Mouse (Mus musculus): ENCODE results near the gene Sell. TPM values are rescaled to one million over a fixed set of nuclear protein-coding genes. Genes with fewer than 3 reads are reported as not detected.

Sell gene
- polyA plus RNA-seq, 1 experiment from 2014 or later = 10.8 TPM

DNA sequence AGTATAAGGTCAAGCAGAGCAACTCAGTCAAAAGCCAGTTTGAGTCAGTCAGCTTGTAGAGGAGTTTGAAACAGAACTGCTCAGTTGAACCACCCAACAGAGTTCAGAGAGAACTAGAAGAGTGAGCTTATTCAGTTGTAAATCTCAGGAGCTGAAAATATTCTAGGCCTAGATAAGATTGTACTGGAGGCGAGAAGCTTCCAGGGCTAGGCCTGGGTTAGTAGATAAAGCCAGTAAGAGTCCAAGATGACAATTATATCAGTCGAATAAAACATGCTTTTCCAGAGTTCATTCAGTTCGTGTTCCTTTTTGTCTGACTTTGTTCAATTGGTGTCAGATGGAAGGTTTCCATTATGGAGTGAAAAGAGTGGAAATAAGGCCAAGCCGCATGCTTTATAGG lies 36.1 kb upstream of the Sell start:
- no peaks in the 10 kb centered on the region for H3K4me1 ChIP-seq (ENCODE audit: insufficient read depth)
- H3K9ac ChIP-seq (replicated peaks) = no peak overlapping the region
- WGBS (ENCODE audit: insufficient replicate concordance) = 59% methylated on average over 4 of the region's 4 CpGs
- ATAC-seq (no peak), DNase-seq (no peak)
- TF ChIP-seq EP300 (IDR thresholded peaks at IDR 0.05; ENCODE audit: low read depth) (no peak), CTCF (IDR thresholded peaks at IDR 0.05; ENCODE audit: low read depth) (no peak)
- H3K4me3 ChIP-seq (ENCODE audit: low read depth, low read length) = no peak overlapping the region
- H3K9me3 ChIP-seq (ENCODE audit: low read length) = no peaks in the 10 kb centered on the region
- H3K27ac ChIP-seq (ENCODE audit: low read depth) = no peak overlapping the region
- H3K36me3 ChIP-seq (replicated peaks; ENCODE audit: insufficient read depth, low read length) = no peaks in the 10 kb centered on the region
- H3K27me3 ChIP-seq (ENCODE audit: insufficient read depth, low read length) = no peaks in the 10 kb centered on the region
- no peak overlapping the region for H3K4me2 ChIP-seq (ENCODE audit: low read depth, low read length)

DNA sequence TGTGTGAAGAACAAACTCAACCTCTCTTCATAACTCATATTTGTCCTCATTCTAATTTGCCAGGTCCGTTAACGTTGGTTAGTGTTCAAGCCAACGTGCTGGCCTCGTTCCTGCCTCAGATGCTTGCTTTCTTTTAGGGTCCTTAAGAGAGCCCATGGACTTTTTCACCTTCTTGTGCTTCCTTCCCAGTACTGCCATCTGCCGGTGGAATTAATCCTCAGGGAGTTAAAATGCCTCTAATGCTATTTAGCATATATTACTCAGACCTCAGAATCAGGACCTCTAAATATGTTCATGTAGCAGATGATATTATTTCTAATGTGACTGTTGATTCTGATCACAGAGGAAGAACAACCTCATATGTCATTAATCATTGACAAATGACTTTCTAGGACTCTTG lies 34.4 kb upstream of the Sell start:
- no peak overlapping the region for H3K27ac ChIP-seq (ENCODE audit: low read depth)
- H3K4me1 ChIP-seq (ENCODE audit: insufficient read depth) = no peaks in the 10 kb centered on the region
- no peak overlapping the region for H3K4me3 ChIP-seq (ENCODE audit: low read depth, low read length)
- no peak for ATAC-seq
- TF ChIP-seq CTCF (IDR thresholded peaks at IDR 0.05; ENCODE audit: low read depth) (peak; percentile 22; the same call in 1 of the 2 replicates), EP300 (IDR thresholded peaks at IDR 0.05; ENCODE audit: low read depth) (no peak)
- no peaks in the 10 kb centered on the region for H3K36me3 ChIP-seq (replicated peaks; ENCODE audit: insufficient read depth, low read length)
- H3K9me3 ChIP-seq (ENCODE audit: low read length) = no peaks in the 10 kb centered on the region
- H3K4me2 ChIP-seq (ENCODE audit: low read depth, low read length) = no peak overlapping the region
- 56% methylated on average over 5 of the region's 5 CpGs for WGBS (ENCODE audit: insufficient replicate concordance)
- no peaks in the 10 kb centered on the region for H3K27me3 ChIP-seq (ENCODE audit: insufficient read depth, low read length)
- DNase-seq = no peak
- no peak overlapping the region for H3K9ac ChIP-seq (replicated peaks)

DNA sequence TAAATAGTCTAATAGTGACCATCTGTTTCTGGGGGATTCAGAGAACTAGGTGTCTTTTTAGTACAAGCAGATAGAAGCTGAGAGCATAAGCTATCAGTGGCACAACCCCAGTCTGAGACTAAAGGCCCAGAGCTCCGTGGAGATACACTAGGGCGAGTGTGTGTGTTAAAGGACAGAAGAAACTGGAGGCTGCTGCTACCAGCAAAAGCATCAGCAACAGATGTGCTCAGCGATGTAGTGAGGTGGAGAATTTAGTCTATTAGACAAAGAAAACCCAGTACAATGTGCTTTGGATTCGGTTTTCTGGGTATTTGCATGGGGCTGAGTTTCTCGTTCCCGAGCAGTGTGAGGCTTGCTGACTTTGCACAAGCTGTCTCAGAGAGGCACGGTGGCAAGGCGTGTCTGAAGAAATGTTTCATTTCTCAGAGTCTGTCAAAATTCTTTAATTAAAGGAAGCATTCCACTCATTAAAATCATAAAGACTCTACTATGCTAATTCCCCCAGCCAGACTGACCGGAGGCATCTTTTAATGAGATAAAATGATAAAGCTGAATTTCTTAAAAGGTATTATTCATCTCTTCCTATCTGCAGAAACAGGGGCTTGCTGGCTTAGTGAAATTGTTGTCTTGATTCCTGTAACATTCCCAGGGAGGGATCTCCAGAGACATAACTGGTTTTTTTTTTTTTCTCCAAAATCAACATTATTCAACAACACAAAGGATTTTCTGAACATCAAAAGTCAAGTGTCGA lies 21.2 kb upstream of the Sell start:
- no peak for DNase-seq
- Histone ChIP-seq H3K27me3 (ENCODE audit: insufficient read depth, low read length) (no peaks in the 10 kb centered on the region), H3K27ac (ENCODE audit: low read depth) (no peak overlapping the region), H3K36me3 (replicated peaks; ENCODE audit: insufficient read depth, low read length) (no peaks in the 10 kb centered on the region), H3K4me3 (ENCODE audit: low read depth, low read length) (no peak overlapping the region), H3K4me1 (ENCODE audit: insufficient read depth) (no peaks in the 10 kb centered on the region), H3K4me2 (ENCODE audit: low read depth, low read length) (no peak overlapping the region), H3K9me3 (ENCODE audit: low read length) (no peaks in the 10 kb centered on the region; the same call in 1 of the 2 replicates), H3K9ac (replicated peaks) (no peak overlapping the region)
- TF ChIP-seq CTCF (IDR thresholded peaks at IDR 0.05; ENCODE audit: low read depth) (no peak), EP300 (IDR thresholded peaks at IDR 0.05; ENCODE audit: low read depth) (no peak)
- WGBS (ENCODE audit: insufficient replicate concordance) = 72% methylated on average over 10 of the region's 10 CpGs
- no peak for ATAC-seq

DNA sequence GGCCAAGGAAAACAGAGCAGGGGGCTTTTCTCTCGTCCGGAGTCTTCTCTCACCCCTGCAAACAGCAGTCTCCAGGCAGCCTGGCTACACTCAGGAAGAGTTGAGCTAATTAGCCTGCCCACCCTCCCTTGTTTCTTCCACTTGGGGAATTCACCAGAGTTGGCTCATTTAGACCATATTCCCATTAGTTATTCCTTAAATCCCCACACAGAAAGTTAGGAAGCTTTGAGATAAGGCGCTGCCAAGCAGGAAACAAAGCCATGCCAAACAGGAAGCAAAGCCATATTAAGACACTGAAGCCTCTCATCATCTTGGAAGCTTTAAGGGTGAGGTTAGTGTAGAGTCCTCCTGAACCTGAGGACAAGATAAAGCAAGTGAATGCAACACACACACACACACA lies 18.2 kb upstream of the Sell start:
- DNase-seq (peak; percentile 21), ATAC-seq (no peak)
- 61% methylated on average over 3 of the region's 3 CpGs for WGBS (ENCODE audit: insufficient replicate concordance)

DNA sequence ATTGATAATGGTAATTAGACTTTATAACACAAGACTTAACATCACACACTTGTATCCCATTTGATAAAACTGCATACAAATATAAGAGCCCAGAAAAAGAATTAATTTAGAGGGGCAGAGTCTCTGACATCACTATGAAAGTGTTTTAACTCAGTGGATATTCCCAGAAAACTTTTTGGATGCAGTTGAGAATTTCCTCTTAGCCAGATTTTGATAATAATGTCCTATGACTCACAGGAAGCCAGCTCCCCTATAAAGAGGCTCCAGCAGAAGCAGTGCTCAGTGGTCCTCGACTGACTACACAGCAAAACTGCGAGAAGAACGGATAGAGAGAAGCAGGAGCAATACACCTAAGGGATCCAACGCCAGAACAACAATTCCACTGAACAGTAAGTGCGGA lies 13.8 kb upstream of the Sell start, which contains the start of gene Sele:
Gene Sele, plus strand, starts transcription at position 301 of the 400 bp plus-strand sequence.
- no peak within 1 kb of the TSS for H3K4me3 ChIP-seq (ENCODE audit: low read depth, low read length)
- no peak within 1 kb of the TSS for H3K27ac ChIP-seq (ENCODE audit: low read depth)
- no peak for TF ChIP-seq CTCF (IDR thresholded peaks at IDR 0.05; ENCODE audit: low read depth)
- TF ChIP-seq EP300 (IDR thresholded peaks at IDR 0.05; ENCODE audit: low read depth) = no peak
- ATAC-seq (no peak), DNase-seq (no peak)
- H3K9ac ChIP-seq (replicated peaks) = no peak within 1 kb of the TSS
- 55% methylated on average over 5 of the region's 5 CpGs for WGBS (ENCODE audit: insufficient replicate concordance)
- no peaks in the 10 kb centered on the region for H3K36me3 ChIP-seq (replicated peaks; ENCODE audit: insufficient read depth, low read length)
- no peaks in the 10 kb centered on the region for H3K27me3 ChIP-seq (ENCODE audit: insufficient read depth, low read length)
- H3K4me1 ChIP-seq (ENCODE audit: insufficient read depth) = no peaks in the 10 kb centered on the region
- no peak within 1 kb of the TSS for H3K4me2 ChIP-seq (ENCODE audit: low read depth, low read length)
- no peaks in the 10 kb centered on the region for H3K9me3 ChIP-seq (ENCODE audit: low read length)

More for the DNA sequence above, 18.2 kb upstream of the Sell start:
- H3K4me3 ChIP-seq (ENCODE audit: low read depth, low read length) = no peak overlapping the region
- H3K27me3 ChIP-seq (ENCODE audit: insufficient read depth, low read length) = no peaks in the 10 kb centered on the region
- H3K9ac ChIP-seq (replicated peaks) = no peak overlapping the region
- H3K36me3 ChIP-seq (replicated peaks; ENCODE audit: insufficient read depth, low read length) = no peaks in the 10 kb centered on the region
- H3K27ac ChIP-seq (ENCODE audit: low read depth) = no peak overlapping the region
- no peak for TF ChIP-seq EP300 (IDR thresholded peaks at IDR 0.05; ENCODE audit: low read depth)
- TF ChIP-seq CTCF (IDR thresholded peaks at IDR 0.05; ENCODE audit: low read depth) = no peak
- no peaks in the 10 kb centered on the region; the same call in 1 of the 2 replicates for H3K9me3 ChIP-seq (ENCODE audit: low read length)
- H3K4me1 ChIP-seq (ENCODE audit: insufficient read depth) = no peaks in the 10 kb centered on the region
- no peak overlapping the region for H3K4me2 ChIP-seq (ENCODE audit: low read depth, low read length)

DNA sequence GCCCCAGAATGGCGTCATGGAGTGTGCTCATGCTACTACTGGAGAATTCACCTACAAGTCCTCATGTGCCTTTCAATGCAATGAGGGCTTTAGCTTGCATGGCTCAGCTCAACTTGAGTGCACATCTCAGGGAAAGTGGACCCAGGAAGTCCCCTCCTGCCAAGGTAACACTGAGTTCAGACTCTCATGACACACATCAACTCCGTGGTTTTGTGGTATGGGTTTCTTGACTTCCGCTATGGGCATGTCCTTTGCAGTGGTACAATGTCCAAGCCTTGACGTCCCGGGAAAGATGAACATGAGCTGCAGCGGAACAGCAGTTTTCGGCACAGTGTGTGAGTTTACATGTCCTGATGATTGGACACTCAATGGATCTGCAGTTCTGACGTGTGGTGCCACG lies 8.2 kb upstream of the Sell start:
- no peak overlapping the region for H3K9ac ChIP-seq (replicated peaks)
- H3K27me3 ChIP-seq (ENCODE audit: insufficient read depth, low read length) = no peaks in the 10 kb centered on the region
- no peaks in the 10 kb centered on the region for H3K4me1 ChIP-seq (ENCODE audit: insufficient read depth)
- H3K27ac ChIP-seq (ENCODE audit: low read depth) = no peak overlapping the region
- H3K36me3 ChIP-seq (replicated peaks; ENCODE audit: insufficient read depth, low read length) = no peaks in the 10 kb centered on the region
- no peak for TF ChIP-seq EP300 (IDR thresholded peaks at IDR 0.05; ENCODE audit: low read depth)
- no peak for TF ChIP-seq CTCF (IDR thresholded peaks at IDR 0.05; ENCODE audit: low read depth)
- no peak overlapping the region for H3K4me2 ChIP-seq (ENCODE audit: low read depth, low read length)
- DNase-seq = no peak
- H3K9me3 ChIP-seq (ENCODE audit: low read length) = no peaks in the 10 kb centered on the region
- WGBS (ENCODE audit: insufficient replicate concordance) = 74% methylated on average over 9 of the region's 9 CpGs
- no peak for ATAC-seq
- H3K4me3 ChIP-seq (ENCODE audit: low read depth, low read length) = no peak overlapping the region

Measured in liver, postnatal 0 days (tissue).